14 mouse cellular contexts compared by ENCODE assay signal in genomic region chr16:90496930-90497329, GRCm38 (mm10).
DNase-seq lines count a peak whose midpoint lies in the region; ATAC-seq lines count a peak whose summit lies in the region.
"Had no signal": no experiment of that assay in that cellular context is flagged by ENCODE, and none has a peak within 500 bp of the region (broad histone marks: within the 10 kb centered on the region; RNA-seq: fewer than 3 reads in every experiment).

No protein-coding gene starts in this region.

- H3K27ac ChIP-seq in embryonic facial prominence, embryonic 11.5 days (replicated peaks; ENCODE audit: low read depth, low read length): no peak overlapping the region
- no peak overlapping the region for H3K27ac ChIP-seq in embryonic facial prominence, embryonic 10.5 days (replicated peaks)
- H3K27ac ChIP-seq in midbrain, embryonic 12.5 days (replicated peaks): no peak overlapping the region
- no peak overlapping the region for H3K27ac ChIP-seq in midbrain, embryonic 14.5 days (replicated peaks; ENCODE audit: low read depth, low read length)
- no peak overlapping the region for H3K27ac ChIP-seq in forebrain, embryonic 13.5 days
- no peak overlapping the region for H3K27ac ChIP-seq in neural tube, embryonic 14.5 days (ENCODE audit: low read depth, low read length)

- no peaks in the 10 kb centered on the region for H3K9me3 ChIP-seq in embryonic facial prominence, embryonic 11.5 days (replicated peaks; ENCODE audit: control insufficient read depth, low read length)
- no peaks in the 10 kb centered on the region for H3K9me3 ChIP-seq in embryonic facial prominence, embryonic 10.5 days
- no peaks in the 10 kb centered on the region for H3K9me3 ChIP-seq in midbrain, embryonic 12.5 days
- H3K9me3 ChIP-seq in midbrain, embryonic 14.5 days (ENCODE audit: control insufficient read depth, low read length): no peaks in the 10 kb centered on the region
- no peaks in the 10 kb centered on the region for H3K9me3 ChIP-seq in forebrain, embryonic 13.5 days (replicated peaks)
- H3K9me3 ChIP-seq in neural tube, embryonic 14.5 days (ENCODE audit: control insufficient read depth, low read length): no peaks in the 10 kb centered on the region

- H3K9ac ChIP-seq in embryonic facial prominence, embryonic 11.5 days (replicated peaks; ENCODE audit: low read length): no peak overlapping the region
- no peak overlapping the region for H3K9ac ChIP-seq in midbrain, embryonic 12.5 days (replicated peaks)
- no peak overlapping the region for H3K9ac ChIP-seq in midbrain, embryonic 14.5 days (replicated peaks; ENCODE audit: low read length)
- H3K9ac ChIP-seq in forebrain, embryonic 13.5 days: no peak overlapping the region
- no peak overlapping the region for H3K9ac ChIP-seq in neural tube, embryonic 14.5 days (replicated peaks; ENCODE audit: low read depth, low read length)

- 0 out of 2 replicates have a peak, but pooled peaks have one; percentile 36 for ATAC-seq in embryonic facial prominence, embryonic 11.5 days (replicated peaks; ENCODE audit: insufficient number of reproducible peaks, low FRiP score, low TSS enrichment, low read depth)
- 0 out of 2 replicates have a peak, but pooled peaks have one; percentile 27 for ATAC-seq in midbrain, embryonic 12.5 days (ENCODE audit: low FRiP score, low read depth)
- ATAC-seq in midbrain, embryonic 14.5 days (ENCODE audit: low FRiP score, low TSS enrichment): no peak
- peak; percentile 19; the same call in 1 of the 2 replicates for ATAC-seq in forebrain, embryonic 13.5 days
- ATAC-seq in neural tube, embryonic 14.5 days (ENCODE audit: low read depth): 0 out of 2 replicates have a peak, but pooled peaks have one; percentile 10
- ATAC-seq in megakaryocyte-erythroid progenitor cell, adult 5-6 weeks (replicated peaks; ENCODE audit: low FRiP score, low TSS enrichment, poor library complexity, severe bottlenecking): no peak

- H3K36me3 ChIP-seq in embryonic facial prominence, embryonic 11.5 days (replicated peaks; ENCODE audit: control insufficient read depth, insufficient read depth, low read depth, low read length): peaks cover 13% of the 10 kb centered on the region
- peaks cover 92% of the 10 kb centered on the region for H3K36me3 ChIP-seq in embryonic facial prominence, embryonic 10.5 days (replicated peaks)
- H3K36me3 ChIP-seq in midbrain, embryonic 12.5 days: peaks cover 63% of the 10 kb centered on the region
- H3K36me3 ChIP-seq in midbrain, embryonic 14.5 days (ENCODE audit: control insufficient read depth, insufficient read depth, low read length): peaks cover 31% of the 10 kb centered on the region
- peaks cover 66% of the 10 kb centered on the region for H3K36me3 ChIP-seq in forebrain, embryonic 13.5 days (ENCODE audit: poor library complexity, severe bottlenecking)
- H3K36me3 ChIP-seq in neural tube, embryonic 14.5 days (ENCODE audit: control insufficient read depth, insufficient read depth, low read length): 0 out of 2 replicates have a peak, but pooled peaks cover 3% of the 10 kb centered on the region

- peak; percentile 11 for DNase-seq in embryonic facial prominence, embryonic 11.5 days (ENCODE audit: low spot score)
- no peak for DNase-seq in embryonic facial prominence, embryonic 10.5 days (ENCODE audit: low spot score)
- DNase-seq in midbrain, embryonic 14.5 days: no peak
- DNase-seq in c-Kit-positive CD71-positive TER-119-positive erythroid progenitor cells, embryonic 14.5 days (ENCODE audit: low spot score): no peak
- DNase-seq: cerebellum, postnatal 25 days; gastrocnemius, postnatal 36 days; kidney, adult 11 months; lung, adult 18-20 months; spleen, adult 18-20 months had no signal

- no peak overlapping the region for H3K4me3 ChIP-seq in embryonic facial prominence, embryonic 11.5 days (ENCODE audit: low read depth, low read length)
- H3K4me3 ChIP-seq in embryonic facial prominence, embryonic 10.5 days: no peak overlapping the region
- no peak overlapping the region for H3K4me3 ChIP-seq in midbrain, embryonic 12.5 days
- H3K4me3 ChIP-seq in midbrain, embryonic 14.5 days (replicated peaks; ENCODE audit: low read depth, low read length): no peak overlapping the region
- H3K4me3 ChIP-seq in forebrain, embryonic 13.5 days: no peak overlapping the region
- no peak overlapping the region for H3K4me3 ChIP-seq in neural tube, embryonic 14.5 days (ENCODE audit: low read depth, low read length)
- H3K4me3 ChIP-seq: erythroblast, embryonic 14.5 days had no signal

- no peak overlapping the region for H3K4me2 ChIP-seq in embryonic facial prominence, embryonic 11.5 days (ENCODE audit: low read depth, low read length)
- no peak overlapping the region for H3K4me2 ChIP-seq in midbrain, embryonic 12.5 days (replicated peaks)
- no peak overlapping the region for H3K4me2 ChIP-seq in midbrain, embryonic 14.5 days (ENCODE audit: low read length)
- peak overlapping the region; percentile 4; the same call in 1 of the 2 replicates for H3K4me2 ChIP-seq in forebrain, embryonic 13.5 days
- no peak overlapping the region for H3K4me2 ChIP-seq in neural tube, embryonic 14.5 days (ENCODE audit: low read depth, low read length)

- WGBS in embryonic facial prominence, embryonic 11.5 days: 41% methylated on average over 11 of the region's 11 CpGs
- 33% methylated on average over 11 of the region's 11 CpGs for WGBS in embryonic facial prominence, embryonic 10.5 days
- 40% methylated on average over 11 of the region's 11 CpGs for WGBS in midbrain, embryonic 12.5 days
- WGBS in midbrain, embryonic 14.5 days: 38% methylated on average over 11 of the region's 11 CpGs
- 41% methylated on average over 11 of the region's 11 CpGs for WGBS in forebrain, embryonic 13.5 days
- WGBS in neural tube, embryonic 14.5 days: 40% methylated on average over 11 of the region's 11 CpGs

- H3K4me1 ChIP-seq in embryonic facial prominence, embryonic 11.5 days (ENCODE audit: control insufficient read depth, insufficient read depth, low read length): no peaks in the 10 kb centered on the region
- peaks cover 13% of the 10 kb centered on the region for H3K4me1 ChIP-seq in embryonic facial prominence, embryonic 10.5 days
- peaks cover 12% of the 10 kb centered on the region for H3K4me1 ChIP-seq in midbrain, embryonic 12.5 days
- H3K4me1 ChIP-seq in midbrain, embryonic 14.5 days (ENCODE audit: control insufficient read depth, insufficient read depth, low read length): peaks cover 5% of the 10 kb centered on the region; the same call in 1 of the 2 replicates
- peaks cover 18% of the 10 kb centered on the region for H3K4me1 ChIP-seq in forebrain, embryonic 13.5 days
- 0 out of 2 replicates have a peak, but pooled peaks cover 4% of the 10 kb centered on the region for H3K4me1 ChIP-seq in neural tube, embryonic 14.5 days (ENCODE audit: control insufficient read depth, insufficient read depth, low read length)

- no peaks in the 10 kb centered on the region for H3K27me3 ChIP-seq in embryonic facial prominence, embryonic 11.5 days (ENCODE audit: control insufficient read depth, insufficient read depth, low read length)
- H3K27me3 ChIP-seq in embryonic facial prominence, embryonic 10.5 days (replicated peaks; ENCODE audit: low read depth, poor library complexity, severe bottlenecking): no peaks in the 10 kb centered on the region
- H3K27me3 ChIP-seq in midbrain, embryonic 12.5 days: no peaks in the 10 kb centered on the region
- no peaks in the 10 kb centered on the region for H3K27me3 ChIP-seq in midbrain, embryonic 14.5 days (ENCODE audit: control insufficient read depth, insufficient read depth, low read length)
- no peaks in the 10 kb centered on the region for H3K27me3 ChIP-seq in forebrain, embryonic 13.5 days
- H3K27me3 ChIP-seq in neural tube, embryonic 14.5 days (ENCODE audit: control insufficient read depth, insufficient read depth, low read length): no peaks in the 10 kb centered on the region

Comparison
In these comparisons a context has a peak if more than half of its experiments do, and no peak if none do; other contexts are left out.
1. ATAC-seq: peak in embryonic facial prominence, embryonic 11.5 days (single experiment), midbrain, embryonic 12.5 days (single experiment), forebrain, embryonic 13.5 days (single experiment) and neural tube, embryonic 14.5 days (single experiment); none in midbrain, embryonic 14.5 days (single experiment) and megakaryocyte-erythroid progenitor cell, adult 5-6 weeks (single experiment).